Mouse (Mus musculus) left cerebral cortex, postnatal 4 days (tissue): Measurements from ENCODE around the gene Cxcl9. TPM values are rescaled to one million over a fixed set of nuclear protein-coding genes. Genes with fewer than 3 reads are reported as not detected.
A peak's percentile ranks its signal among the peaks of the same experiment; 100 is the strongest.
"Not testable (repeated sequence)": the region's sequence is repeated elsewhere in the genome, so short reads cannot be mapped to it uniquely, and the experiment has no call there.

Experiments used
- DNase-seq: peaks from one replicate; pipeline ENCODE4 v3.0.0-alpha.2; 2022
- intact Hi-C: fragments of 180-260 bp; cut with DNase I; formaldehyde crosslinking; loops from one replicate; pipeline ENCODE4 v1.15.1; 2025
- total RNA-seq, 2 experiments: library from RNA; stranded (reverse); gene quantifications; 2 replicates each; pipeline ENCODE4 v1.2.3; 2021

Cxcl9 gene
- not detected for total RNA-seq

- intact Hi-C loops, result no loop called here
- DNase-seq, result no peak
These were observed at the start of gene Cxcl9 for GRCm38 (mm10) chr5:92327929-92328328. TSS of gene Cxcl9 (minus strand) at chr5:92328079.

GRCm38 (mm10) chr5:92376795-92377405 is 49.0 kb upstream of the Cxcl9 start:
- no peak for DNase-seq
- intact Hi-C loops, result no loop called here

DNA sequence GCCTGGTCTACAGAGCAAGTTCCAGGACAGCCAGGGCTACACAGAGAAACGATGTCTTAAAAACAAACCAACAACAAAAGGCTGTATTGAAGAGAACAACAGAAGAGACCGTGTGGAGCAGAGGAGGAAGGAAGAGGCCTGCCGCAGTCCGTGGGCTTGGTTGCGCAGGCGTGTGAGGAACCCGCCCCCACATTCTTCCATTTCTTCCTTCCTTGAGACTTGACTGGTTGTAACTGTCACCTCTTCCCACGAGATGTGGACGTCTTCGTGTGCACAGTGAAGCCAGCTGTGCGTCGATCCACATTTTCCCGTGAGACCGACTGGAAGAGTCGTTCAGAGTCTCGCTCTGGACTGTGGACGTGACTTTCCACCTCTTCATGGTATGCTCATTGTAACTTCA is 47.5 kb upstream of the Cxcl9 start:
- intact Hi-C loops, result no loop called here
- DNase-seq, result no peak

GRCm38 (mm10) chr5:92374721-92375142 is 46.9 kb upstream of the Cxcl9 start:
- DNase-seq, result no peak
- intact Hi-C loops, result no loop called here

DNA sequence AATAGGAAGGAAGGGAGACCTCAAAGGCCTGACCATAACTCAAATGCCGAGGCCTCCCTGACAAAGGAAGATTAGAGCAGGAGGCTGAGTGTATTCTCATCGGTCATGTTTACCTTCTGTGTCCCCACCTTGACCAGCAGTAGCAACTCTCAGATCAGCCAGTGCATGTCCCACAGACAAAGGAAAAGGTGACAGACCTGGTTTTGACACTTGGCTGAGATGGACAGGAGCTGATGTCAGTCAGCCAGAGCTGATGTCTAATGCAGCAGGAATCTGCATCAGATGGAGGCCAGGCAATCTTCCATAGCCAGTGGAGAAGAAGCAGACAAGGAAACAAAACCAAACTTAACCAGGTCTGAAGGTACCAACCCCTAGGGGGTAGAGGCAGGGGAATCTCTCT is 44.7 kb upstream of the Cxcl9 start:
- intact Hi-C loops, result no loop called here
- DNase-seq, result no peak

GRCm38 (mm10) chr5:92371361-92371976 is 43.6 kb upstream of the Cxcl9 start:
- DNase-seq, result peak; percentile 19

DNA sequence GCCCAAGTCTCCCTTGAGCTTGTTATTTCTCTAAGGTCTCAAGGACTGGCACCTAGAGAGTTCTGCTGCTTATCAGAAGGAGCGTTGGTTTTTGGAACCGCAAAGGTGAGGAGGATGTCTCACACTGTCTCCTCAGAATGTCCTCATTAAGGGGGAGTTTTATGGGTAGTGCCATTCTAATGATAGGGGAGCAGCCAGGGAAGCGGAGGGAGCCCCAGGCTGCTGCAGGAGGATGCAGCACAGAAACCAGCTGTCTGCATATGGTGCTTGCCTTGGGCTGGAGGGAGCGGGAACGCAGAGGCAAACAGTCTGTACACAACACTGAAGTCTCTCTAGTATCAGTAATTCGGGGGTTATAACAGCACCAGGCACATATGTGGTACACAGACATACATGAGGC is 43.0 kb upstream of the Cxcl9 start:
- intact Hi-C loops, result no loop called here
- DNase-seq, result no peak

More at GRCm38 (mm10) chr5:92371361-92371976, 43.6 kb upstream of the Cxcl9 start:
- intact Hi-C loops, result no loop called here

GRCm38 (mm10) chr5:92370392-92370791 is 42.5 kb upstream of the Cxcl9 start:
- DNase-seq, result no peak
- intact Hi-C loops, result no loop called here

DNA sequence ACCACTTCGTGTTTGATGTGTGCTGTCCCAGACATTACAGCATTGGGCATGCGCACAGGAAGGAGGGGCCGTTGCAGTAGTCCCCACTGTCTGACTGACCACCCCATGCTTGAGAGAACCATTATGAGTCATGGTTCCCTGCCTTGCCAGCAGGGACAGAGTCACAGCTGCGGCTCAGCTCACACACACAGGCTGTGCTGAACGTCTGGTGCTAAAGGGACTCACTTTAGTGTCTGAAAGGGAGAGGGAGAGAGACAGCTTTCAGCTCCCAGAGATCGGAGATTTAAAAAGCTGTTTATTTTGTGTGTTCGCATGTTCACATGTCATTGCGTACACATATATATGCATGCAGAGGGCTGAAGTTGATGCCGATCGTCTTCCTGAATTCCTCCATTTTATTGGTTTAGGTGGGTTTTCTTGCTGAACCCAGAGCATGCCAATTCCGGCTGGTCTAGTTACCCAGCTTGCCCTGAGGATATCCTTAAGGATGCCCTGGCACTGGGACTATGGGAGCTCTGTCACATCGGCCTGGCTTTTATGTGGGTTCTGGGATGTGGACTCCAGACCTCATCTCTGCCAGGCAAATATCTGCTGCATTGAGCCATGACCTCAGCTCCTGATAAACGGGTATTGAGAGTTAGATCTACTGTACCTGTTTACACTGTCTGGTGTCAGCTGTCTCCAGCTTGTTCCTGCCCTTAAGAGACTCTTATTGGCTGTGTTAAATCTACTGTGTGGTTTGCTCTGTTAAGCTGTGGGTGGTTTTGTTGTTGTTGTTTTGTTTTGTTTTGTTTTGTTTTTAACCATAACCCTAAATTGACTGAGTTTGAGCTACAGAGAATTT is 41.5 kb upstream of the Cxcl9 start:
- intact Hi-C loops, result no loop called here
- DNase-seq, result peak; percentile 87

GRCm38 (mm10) chr5:92368392-92368791 is 40.5 kb upstream of the Cxcl9 start:
- intact Hi-C loops, result no loop called here
- no peak for DNase-seq

GRCm38 (mm10) chr5:92366565-92366964 is 38.7 kb upstream of the Cxcl9 start:
- intact Hi-C loops, result no loop called here
- no peak for DNase-seq

DNA sequence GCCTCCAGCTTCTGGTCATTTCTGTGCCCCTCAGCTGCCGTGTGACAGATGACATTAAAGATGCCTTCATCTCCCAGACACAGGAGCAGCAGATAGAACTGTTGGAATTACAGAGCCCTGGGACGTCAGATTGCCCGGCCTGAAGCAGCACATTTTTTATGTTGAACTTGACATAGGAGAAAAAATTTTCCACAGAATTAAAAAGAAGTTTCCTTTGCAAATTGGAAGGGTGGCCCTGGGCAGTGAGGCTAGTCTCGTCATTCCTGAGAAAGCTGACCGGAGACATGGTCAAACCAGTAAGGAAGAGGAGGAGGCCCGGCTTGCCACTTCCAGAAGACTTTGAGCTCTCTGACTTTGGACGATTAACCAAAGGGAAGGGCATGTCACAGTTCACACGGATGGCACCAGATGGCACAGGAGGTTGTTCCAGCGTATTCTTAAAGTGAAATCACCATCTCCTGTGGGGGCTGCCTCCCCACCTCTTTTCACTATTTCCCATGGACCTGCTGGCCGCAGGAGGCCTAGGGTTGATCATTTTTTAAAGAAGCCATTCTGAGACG is 37.3 kb upstream of the Cxcl9 start:
- peak; percentile 24 for DNase-seq
- intact Hi-C loops, result no loop called here

- intact Hi-C loops, result no loop called here
These were observed 36.1 kb upstream of the Cxcl9 start for GRCm38 (mm10) chr5:92364011-92364410.

GRCm38 (mm10) chr5:92363179-92363578 is 35.3 kb upstream of the Cxcl9 start:
- intact Hi-C loops, result no loop called here
- no peak for DNase-seq

More at GRCm38 (mm10) chr5:92364011-92364410, 36.1 kb upstream of the Cxcl9 start:
- DNase-seq, result no peak

- no peak for DNase-seq
- intact Hi-C loops, result no loop called here
These were observed 31.0 kb upstream of the Cxcl9 start for GRCm38 (mm10) chr5:92358767-92359455.

DNA sequence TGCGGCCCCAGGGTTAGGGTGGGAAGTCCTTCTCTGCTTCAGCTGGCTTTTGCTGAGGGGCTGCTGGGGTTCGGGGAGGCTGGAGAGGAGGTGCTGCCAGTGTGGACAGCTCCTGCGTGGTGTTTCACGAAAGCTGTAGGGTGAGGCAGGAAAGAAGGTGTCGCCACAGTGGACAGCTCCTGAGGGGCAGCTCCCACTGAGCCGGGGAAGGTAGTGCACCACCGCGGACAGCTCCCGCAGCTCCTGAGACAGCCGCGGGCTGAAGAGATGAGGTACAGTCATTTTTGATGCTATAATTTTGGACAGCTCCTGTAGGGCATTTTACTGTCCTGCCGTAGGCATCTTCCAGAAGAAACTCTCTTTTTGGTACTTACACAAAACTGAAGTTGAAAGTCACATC is 30.2 kb upstream of the Cxcl9 start:
- intact Hi-C loops, result no loop called here
- DNase-seq, result no peak

DNA sequence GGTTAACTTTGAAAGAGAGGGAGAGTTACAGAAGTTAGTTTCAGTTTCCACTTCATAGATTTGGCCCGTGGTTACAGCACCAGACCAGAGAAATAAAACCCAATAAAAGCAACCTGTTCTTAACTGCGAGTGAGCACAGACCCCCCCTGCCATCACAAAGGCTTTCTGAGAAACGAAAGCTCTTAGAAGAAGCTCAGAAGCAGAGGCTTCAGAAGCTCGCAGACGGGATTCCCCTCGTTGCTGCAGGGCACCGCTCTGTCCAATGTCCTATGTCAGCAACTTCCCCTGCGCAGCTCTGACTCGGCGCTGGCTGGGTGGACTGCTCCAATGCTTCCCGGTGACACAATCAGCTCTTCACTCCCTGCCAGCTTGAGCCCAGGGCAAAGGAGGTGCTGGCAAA is 25.6 kb upstream of the Cxcl9 start:
- intact Hi-C loops, result no loop called here
- no peak for DNase-seq

DNA sequence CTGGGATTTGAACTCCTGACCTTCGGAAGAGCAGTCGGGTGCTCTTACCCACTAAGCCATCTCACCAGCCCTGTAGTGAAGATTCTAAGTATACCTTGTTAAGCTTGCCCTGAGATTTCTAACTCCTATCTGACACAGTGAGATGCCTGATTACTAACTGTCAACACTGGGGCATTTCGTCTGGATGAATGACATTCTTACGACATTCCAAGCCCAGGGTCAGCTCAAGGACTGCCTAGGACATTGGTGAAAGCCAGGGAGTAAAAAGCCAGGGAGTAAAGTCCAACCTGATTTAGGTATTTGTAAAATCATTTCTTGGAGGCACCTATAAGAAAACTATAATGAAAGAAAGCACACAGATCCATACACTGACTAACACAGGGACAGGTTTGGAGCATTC is 24.8 kb upstream of the Cxcl9 start:
- DNase-seq, intact Hi-C loops: not testable (repeated sequence)

GRCm38 (mm10) chr5:92349731-92350130 is 21.9 kb upstream of the Cxcl9 start:
- intact Hi-C loops, result no loop called here
- DNase-seq, result no peak

GRCm38 (mm10) chr5:92348794-92349413 is 21.0 kb upstream of the Cxcl9 start, which contains the start of gene Cxcl10:
TSS of gene Cxcl10 (minus strand) at chr5:92348889.
- no peak for DNase-seq
- intact Hi-C loops, result no loop called here
